Mouse (Mus musculus): ENCODE data around the gene Ankrd65. TPM values are rescaled to one million over a fixed set of nuclear protein-coding genes. Genes with fewer than 3 reads are reported as not detected.
A peak's percentile ranks its signal among the peaks of the same experiment; 100 is the strongest.

Gene Ankrd65
- total and polyA plus RNA-seq, 2 experiments from 2014 or later, result not detected

DNA sequence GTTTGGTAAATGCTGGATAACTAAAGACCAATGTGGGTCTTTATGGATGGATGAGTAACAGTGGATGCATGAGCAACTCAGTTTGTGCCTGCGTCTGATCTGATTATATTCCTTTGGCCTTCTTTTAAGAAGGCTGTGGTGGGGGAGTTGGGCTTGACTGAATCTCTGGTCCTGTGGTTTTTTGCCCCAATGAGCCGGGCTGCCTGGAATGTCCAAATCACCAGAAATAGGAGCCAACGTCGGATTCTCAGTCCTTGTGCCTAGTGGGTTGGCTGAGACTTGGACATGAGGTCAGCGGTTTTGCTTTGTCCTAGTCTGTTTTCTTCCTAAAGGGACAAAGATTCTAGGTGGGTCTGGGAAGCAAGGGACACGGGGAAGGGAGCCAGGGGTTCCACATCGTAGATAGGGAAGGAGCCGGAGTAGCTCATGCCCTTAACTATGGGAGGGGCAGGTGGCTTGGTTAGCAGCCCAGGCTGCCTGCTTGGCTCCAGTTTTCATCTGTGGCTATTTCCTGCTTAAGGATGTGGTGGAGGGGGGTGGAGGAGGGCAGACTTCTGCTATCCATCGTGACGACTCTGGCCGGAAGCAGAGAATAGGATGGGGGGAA is 47.3 kb downstream of the Ankrd65 start:
- no peak overlapping the region for H3K9ac ChIP-seq (replicated peaks; ENCODE audit: low read length)
- WGBS, result 74% methylated on average over 11 of the region's 11 CpGs
- no peak for TF ChIP-seq CTCF (IDR thresholded peaks at IDR 0.05; ENCODE audit: low read depth)
- H3K4me1 ChIP-seq (ENCODE audit: insufficient read depth, low read length), result peaks cover 2% of the 10 kb centered on the region
- H3K36me3 ChIP-seq (ENCODE audit: insufficient read depth, low read length), result 0 out of 2 replicates have a peak, but pooled peaks cover 4% of the 10 kb centered on the region
- DNase-seq (ENCODE audit: low spot score) (no peak), ATAC-seq (no peak)
- peaks cover 4% of the 10 kb centered on the region; the same call in 1 of the 2 replicates for H3K27me3 ChIP-seq (ENCODE audit: insufficient read depth, low read length)
- H3K4me3 ChIP-seq (ENCODE audit: low read length), result no peak overlapping the region
- H3K27ac ChIP-seq, result no peak overlapping the region
- H3K4me2 ChIP-seq (ENCODE audit: low read depth, low read length), result no peak overlapping the region
- no peaks in the 10 kb centered on the region for H3K9me3 ChIP-seq (ENCODE audit: low read length)

DNA sequence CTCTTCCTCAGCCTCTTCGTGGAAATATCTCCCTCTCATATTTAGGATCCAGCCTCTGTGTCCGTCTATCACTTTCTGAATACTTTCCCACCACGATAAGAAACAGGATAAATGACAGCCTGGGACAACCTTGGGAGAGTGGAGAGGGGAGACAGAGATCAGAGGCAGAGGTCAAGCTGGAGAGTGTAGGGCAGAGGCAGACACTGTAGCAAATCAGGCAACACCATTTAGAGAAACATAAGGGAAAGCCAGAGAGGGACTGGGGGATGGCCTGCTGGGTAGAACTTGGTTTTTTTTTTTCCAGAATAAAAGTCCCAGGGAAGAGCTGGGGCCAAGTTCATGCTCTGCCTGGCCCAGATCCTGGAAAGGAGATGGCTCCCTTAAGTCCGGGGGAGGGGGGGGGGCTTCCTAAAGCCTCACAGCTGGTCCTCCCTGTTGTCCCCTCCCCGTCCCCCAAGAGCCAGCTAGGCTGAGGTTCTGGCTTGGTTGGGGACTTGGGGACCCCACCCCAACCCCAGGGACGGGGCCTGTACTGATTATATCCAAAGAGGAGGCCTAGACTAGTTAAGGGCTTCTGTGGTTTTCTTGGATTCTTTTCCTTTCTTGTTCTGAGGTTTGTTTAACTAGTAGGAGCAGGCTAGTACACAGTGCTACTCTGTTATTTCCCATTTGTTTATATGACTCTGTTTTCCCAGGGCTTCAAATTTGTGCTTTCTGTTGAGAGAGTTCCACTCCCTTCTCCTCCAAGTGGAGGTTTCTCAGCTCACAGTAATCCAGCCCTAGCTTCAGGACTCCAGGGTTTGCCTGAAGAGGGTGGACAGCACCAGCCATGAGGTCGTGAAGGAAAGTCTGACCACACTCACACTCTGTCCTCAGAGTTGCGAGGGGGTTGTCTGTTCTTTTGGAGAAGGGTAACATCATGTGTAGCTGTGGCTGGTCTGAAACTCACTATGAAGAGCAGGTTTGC is 48.2 kb downstream of the Ankrd65 start:
- Histone ChIP-seq H3K36me3 (ENCODE audit: insufficient read depth, low read length) (no peaks in the 10 kb centered on the region), H3K9me3 (ENCODE audit: low read length) (no peaks in the 10 kb centered on the region), H3K4me2 (ENCODE audit: low read depth, low read length) (no peak overlapping the region), H3K27ac (peak overlapping the region; percentile 66; the same call in 1 of the 2 replicates), H3K9ac (replicated peaks; ENCODE audit: low read length) (no peak overlapping the region), H3K27me3 (ENCODE audit: insufficient read depth, low read length) (peaks cover 4% of the 10 kb centered on the region; the same call in 1 of the 2 replicates), H3K4me3 (ENCODE audit: low read length) (no peak overlapping the region), H3K4me1 (ENCODE audit: insufficient read depth, low read length) (no peaks in the 10 kb centered on the region)
- DNase-seq (ENCODE audit: low spot score), result no peak
- 53% methylated on average over 8 of the region's 8 CpGs for WGBS
- TF ChIP-seq CTCF (IDR thresholded peaks at IDR 0.05; ENCODE audit: low read depth), result no peak
- ATAC-seq, result no peak

DNA sequence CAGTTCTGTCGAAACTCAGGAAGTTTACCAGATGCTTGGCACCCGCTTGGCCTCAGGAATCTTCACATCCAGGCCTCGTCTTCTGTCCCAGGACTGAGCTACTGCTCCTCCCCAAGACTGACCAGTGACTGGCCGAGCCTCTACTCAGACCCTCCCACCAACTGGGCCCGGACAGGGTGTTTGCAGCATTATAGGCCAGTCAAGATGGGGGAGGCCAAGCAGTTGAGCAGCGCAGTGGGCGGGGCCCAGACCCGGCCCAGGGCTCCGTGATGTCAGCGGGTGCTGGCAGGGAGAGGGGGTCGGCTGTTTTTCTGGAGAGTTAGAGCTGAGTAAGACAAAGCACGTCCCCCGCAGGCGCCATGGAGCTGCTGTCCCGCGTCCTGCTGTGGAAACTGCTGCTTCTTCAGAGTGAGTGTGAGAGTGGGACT is 49.3 kb downstream of the Ankrd65 start, which contains the start of gene Mxra8:
Gene Mxra8, plus strand, starts transcription at position 198 of the 428 bp plus-strand sequence.
- Histone ChIP-seq H3K4me2 (ENCODE audit: low read depth, low read length) (peak within 1 kb of the TSS; percentile 57), H3K27me3 (ENCODE audit: insufficient read depth, low read length) (peaks cover 4% of the 10 kb centered on the region; the same call in 1 of the 2 replicates), H3K36me3 (ENCODE audit: insufficient read depth, low read length) (no peaks in the 10 kb centered on the region), H3K27ac (peak within 1 kb of the TSS; percentile 66), H3K9ac (replicated peaks; ENCODE audit: low read length) (peak within 1 kb of the TSS; percentile 35), H3K9me3 (ENCODE audit: low read length) (no peaks in the 10 kb centered on the region), H3K4me1 (ENCODE audit: insufficient read depth, low read length) (no peaks in the 10 kb centered on the region), H3K4me3 (ENCODE audit: low read length) (peak within 1 kb of the TSS; percentile 30)
- DNase-seq (ENCODE audit: low spot score) (peak; percentile 65), ATAC-seq (peak; percentile 73)
- TF ChIP-seq CTCF (IDR thresholded peaks at IDR 0.05; ENCODE audit: low read depth), result no peak
- WGBS, result 4% methylated on average over 16 of the region's 16 CpGs

DNA sequence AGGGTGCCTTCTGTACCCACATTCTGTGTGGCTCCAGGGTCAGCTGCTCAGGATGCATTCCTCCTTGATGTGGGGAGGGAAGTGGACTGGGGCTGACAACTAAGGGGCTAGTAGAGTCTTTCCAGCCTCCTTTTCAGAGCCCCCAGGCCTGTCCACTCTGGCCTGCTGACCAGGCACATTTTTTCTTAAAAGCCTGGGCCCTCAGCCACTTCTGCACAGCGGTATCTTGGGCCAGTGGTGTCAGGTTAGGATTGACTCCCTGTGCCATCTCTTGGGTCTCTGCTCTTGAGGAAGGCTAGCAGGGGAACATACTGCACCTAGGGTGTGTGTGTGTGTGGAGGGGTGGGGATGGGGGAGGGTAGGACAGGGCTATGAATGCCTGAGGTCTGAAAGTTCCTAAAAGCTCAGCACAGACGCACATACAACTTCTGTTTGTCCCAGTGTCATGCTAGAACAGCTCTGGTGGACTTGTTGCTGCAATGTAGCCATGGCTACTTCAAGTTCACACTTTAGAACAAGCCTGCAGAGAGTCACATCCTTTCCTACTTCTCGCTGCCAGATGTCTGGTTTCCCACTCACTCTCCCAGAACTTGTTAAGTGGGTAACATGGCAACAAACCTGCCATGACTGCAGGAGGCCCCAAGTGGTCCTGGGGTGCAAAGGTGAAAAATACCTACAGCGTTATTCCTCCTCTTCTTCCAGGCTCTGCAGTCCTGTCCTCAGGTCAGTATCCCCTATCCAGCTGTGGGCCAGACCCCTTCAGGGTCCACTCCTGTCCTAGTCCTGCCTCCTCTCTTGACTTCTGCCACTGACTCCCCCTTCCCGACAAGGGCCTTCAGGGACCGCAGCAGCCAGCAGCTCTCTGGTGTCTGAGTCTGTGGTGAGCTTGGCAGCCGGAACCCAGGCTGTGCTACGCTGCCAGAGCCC is 50.1 kb downstream of the Ankrd65 start:
- peak overlapping the region; percentile 35 for H3K9ac ChIP-seq (replicated peaks; ENCODE audit: low read length)
- ATAC-seq, result no peak; the same call in 1 of the 2 replicates
- H3K36me3 ChIP-seq (ENCODE audit: insufficient read depth, low read length), result no peaks in the 10 kb centered on the region
- H3K9me3 ChIP-seq (ENCODE audit: low read length), result no peaks in the 10 kb centered on the region
- 18% methylated on average over 8 of the region's 8 CpGs for WGBS
- peak overlapping the region; percentile 30 for H3K4me3 ChIP-seq (ENCODE audit: low read length)
- no peak for TF ChIP-seq CTCF (IDR thresholded peaks at IDR 0.05; ENCODE audit: low read depth)
- H3K27ac ChIP-seq, result peak overlapping the region; percentile 61; the same call in 1 of the 2 replicates
- H3K4me2 ChIP-seq (ENCODE audit: low read depth, low read length), result peak overlapping the region; percentile 57
- no peak for DNase-seq (ENCODE audit: low spot score)
- H3K4me1 ChIP-seq (ENCODE audit: insufficient read depth, low read length), result no peaks in the 10 kb centered on the region
- H3K27me3 ChIP-seq (ENCODE audit: insufficient read depth, low read length), result peaks cover 4% of the 10 kb centered on the region; the same call in 1 of the 2 replicates

DNA sequence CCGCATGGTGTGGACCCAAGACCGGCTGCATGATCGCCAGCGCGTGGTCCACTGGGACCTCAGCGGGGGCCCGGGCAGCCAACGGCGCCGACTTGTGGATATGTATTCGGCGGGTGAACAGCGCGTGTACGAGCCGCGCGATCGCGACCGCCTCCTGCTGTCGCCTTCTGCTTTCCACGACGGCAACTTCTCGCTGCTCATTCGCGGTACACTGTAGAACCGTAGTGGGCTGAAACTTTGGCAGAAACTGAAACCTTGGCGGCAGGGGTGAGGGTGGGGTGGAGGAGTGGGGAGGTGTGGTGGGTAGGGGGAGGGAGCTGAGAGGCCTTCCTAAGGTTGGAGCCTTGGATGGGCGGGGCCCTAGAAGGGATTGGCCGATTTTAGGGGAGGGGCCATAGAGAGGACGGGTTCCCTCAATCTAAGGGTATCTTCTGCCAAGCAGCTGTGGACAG is 50.8 kb downstream of the Ankrd65 start:
- H3K27me3 ChIP-seq (ENCODE audit: insufficient read depth, low read length), result peaks cover 4% of the 10 kb centered on the region; the same call in 1 of the 2 replicates
- peak; percentile 37 for TF ChIP-seq CTCF (IDR thresholded peaks at IDR 0.05; ENCODE audit: low read depth)
- H3K36me3 ChIP-seq (ENCODE audit: insufficient read depth, low read length), result no peaks in the 10 kb centered on the region
- H3K9ac ChIP-seq (replicated peaks; ENCODE audit: low read length), result peak overlapping the region; percentile 35; the same call in 1 of the 2 replicates
- H3K27ac ChIP-seq, result peak overlapping the region; percentile 54; the same call in 1 of the 2 replicates
- H3K4me3 ChIP-seq (ENCODE audit: low read length), result peak overlapping the region; percentile 30
- WGBS, result 2% methylated on average over 31 of the region's 32 CpGs
- no peaks in the 10 kb centered on the region for H3K9me3 ChIP-seq (ENCODE audit: low read length)
- peak; percentile 45 for DNase-seq (ENCODE audit: low spot score)
- peak; percentile 49 for ATAC-seq
- peak overlapping the region; percentile 57 for H3K4me2 ChIP-seq (ENCODE audit: low read depth, low read length)
- H3K4me1 ChIP-seq (ENCODE audit: insufficient read depth, low read length), result no peaks in the 10 kb centered on the region

Measured in hindbrain, postnatal 0 days (tissue).